Mouse (Mus musculus): Measurements from ENCODE around the gene Mtfp1. TPM values are rescaled to one million over a fixed set of nuclear protein-coding genes. Genes with fewer than 3 reads are reported as not detected.
"Not testable (repeated sequence)": the region's sequence is repeated elsewhere in the genome, so short reads cannot be mapped to it uniquely, and the experiment has no call there.

Gene Mtfp1
- polyA plus RNA-seq, 2 experiments from 2014 or later, result 1.2 to 1.8 TPM

DNA sequence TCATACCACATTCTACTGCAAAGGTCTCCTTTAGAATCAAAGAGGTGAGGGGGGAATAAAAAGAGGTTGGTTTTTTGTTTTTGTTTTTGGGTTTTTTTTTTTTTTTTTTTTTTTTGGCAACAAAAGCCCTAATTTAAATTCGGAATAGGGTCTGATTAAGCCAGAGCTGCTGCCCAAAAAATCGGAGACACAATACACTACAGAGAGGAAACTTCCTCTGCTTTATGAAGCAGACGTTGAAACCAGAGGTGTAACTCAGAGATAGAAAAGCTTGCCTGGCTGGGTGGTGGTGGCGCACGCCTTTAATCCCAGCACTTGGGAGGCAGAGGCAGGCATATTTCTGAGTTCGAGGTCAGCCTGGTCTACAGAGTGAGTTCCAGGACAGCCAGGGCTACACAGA is 19.3 kb upstream of the Mtfp1 start:
- not testable (repeated sequence) for ATAC-seq

DNA sequence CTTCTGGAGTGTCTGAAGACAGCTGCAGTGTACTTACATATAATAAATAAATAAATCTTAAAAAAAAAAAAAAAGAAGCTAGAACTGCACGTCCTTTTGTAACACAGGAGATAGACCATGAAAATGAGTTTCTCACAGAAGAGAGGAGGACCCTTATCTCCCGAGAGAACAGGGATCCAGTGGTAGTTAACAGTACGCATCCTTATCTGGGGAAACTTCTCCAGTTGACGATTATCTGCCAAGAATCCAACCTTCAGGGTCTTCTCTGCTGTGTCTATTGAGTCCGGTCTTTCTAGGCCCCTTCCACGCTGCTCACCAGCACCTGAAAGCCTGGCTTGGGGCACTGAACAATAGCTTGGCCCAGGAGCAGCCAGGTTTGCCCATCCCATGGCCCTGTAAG is 18.7 kb upstream of the Mtfp1 start:
- no peak for ATAC-seq

DNA sequence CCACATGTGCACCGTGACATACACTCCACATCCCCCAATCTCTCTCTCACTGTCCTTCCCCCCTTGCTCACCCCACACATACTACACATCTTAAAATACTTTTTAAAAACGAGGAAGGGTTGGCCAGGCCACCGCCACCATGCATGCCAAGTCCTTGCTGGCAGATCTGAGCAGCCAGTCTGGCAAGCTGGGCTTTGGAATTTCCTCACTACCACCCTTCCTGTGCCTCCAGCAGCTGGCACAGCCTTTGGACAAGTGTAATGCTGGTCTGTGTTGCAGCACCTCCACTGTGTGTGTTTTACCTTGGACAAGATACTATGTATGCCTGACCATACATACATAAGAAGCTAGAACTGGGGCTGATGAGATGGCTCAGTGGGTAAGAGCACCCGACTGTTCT is 18.3 kb upstream of the Mtfp1 start:
- ATAC-seq, result no peak

- ATAC-seq, result no peak
These were observed 17.6 kb upstream of the Mtfp1 start for GRCm38 (mm10) chr11:4112861-4113260.

GRCm38 (mm10) chr11:4112033-4112432 is 16.8 kb upstream of the Mtfp1 start:
- no peak for ATAC-seq

DNA sequence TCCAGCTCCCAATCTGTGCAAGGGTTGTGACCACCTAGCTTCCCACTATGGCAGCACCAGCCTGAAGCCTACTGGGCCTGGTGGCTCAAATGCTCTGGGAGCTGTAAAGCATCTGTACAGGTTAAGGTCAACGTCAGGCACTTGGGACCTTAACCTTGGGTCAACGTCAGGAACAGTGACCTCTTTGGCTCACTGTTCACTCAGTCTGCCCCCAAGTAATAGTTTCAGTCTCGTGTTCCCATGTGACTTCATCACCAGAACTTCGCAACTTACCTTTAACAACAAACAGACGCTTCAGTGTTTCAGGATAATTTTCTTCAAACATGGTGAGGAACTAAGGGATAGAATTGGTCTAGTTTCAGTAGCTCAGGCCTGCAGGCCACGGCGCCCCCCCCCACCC is 13.4 kb upstream of the Mtfp1 start:
- no peak for ATAC-seq

GRCm38 (mm10) chr11:4107901-4108300 is 12.7 kb upstream of the Mtfp1 start:
- not testable (repeated sequence) for ATAC-seq

GRCm38 (mm10) chr11:4105444-4105843 is 10.2 kb upstream of the Mtfp1 start:
- ATAC-seq, result no peak

GRCm38 (mm10) chr11:4104989-4105388 is 9.7 kb upstream of the Mtfp1 start:
- ATAC-seq, result no peak

GRCm38 (mm10) chr11:4103522-4103921 is 8.3 kb upstream of the Mtfp1 start:
- no peak for ATAC-seq

GRCm38 (mm10) chr11:4101851-4102250 is 6.6 kb upstream of the Mtfp1 start:
- no peak for ATAC-seq

- ATAC-seq, result no peak
These were observed 4.2 kb upstream of the Mtfp1 start for GRCm38 (mm10) chr11:4099447-4099846.

DNA sequence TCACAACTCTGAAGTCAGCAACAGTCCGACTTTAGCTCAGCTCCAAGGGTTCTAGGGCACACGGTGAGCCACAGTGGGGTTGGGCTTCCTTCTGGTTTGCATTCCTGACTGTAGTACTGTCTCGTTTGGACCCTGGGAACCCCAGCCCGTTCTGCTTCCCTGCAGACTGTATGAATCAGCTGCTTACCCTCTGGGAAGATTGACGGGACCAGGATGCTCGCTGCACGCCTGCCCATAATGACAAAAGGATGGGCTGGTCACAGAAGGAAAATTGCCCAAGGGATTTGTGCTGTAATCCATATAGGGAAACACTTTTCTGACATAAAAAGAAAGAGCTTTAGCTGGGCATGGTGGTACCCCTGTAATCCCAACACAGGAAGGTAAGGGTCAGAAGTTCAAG is 3.6 kb upstream of the Mtfp1 start:
- ATAC-seq, result no peak

- ATAC-seq, result no peak
These were observed 2.9 kb upstream of the Mtfp1 start for GRCm38 (mm10) chr11:4098120-4098519.

- ATAC-seq, result peak; percentile 3
These were observed 1.9 kb upstream of the Mtfp1 start for GRCm38 (mm10) chr11:4097091-4097621.

GRCm38 (mm10) chr11:4096054-4096984 is 1.1 kb upstream of the Mtfp1 start:
- ATAC-seq, result peak; percentile 92

DNA sequence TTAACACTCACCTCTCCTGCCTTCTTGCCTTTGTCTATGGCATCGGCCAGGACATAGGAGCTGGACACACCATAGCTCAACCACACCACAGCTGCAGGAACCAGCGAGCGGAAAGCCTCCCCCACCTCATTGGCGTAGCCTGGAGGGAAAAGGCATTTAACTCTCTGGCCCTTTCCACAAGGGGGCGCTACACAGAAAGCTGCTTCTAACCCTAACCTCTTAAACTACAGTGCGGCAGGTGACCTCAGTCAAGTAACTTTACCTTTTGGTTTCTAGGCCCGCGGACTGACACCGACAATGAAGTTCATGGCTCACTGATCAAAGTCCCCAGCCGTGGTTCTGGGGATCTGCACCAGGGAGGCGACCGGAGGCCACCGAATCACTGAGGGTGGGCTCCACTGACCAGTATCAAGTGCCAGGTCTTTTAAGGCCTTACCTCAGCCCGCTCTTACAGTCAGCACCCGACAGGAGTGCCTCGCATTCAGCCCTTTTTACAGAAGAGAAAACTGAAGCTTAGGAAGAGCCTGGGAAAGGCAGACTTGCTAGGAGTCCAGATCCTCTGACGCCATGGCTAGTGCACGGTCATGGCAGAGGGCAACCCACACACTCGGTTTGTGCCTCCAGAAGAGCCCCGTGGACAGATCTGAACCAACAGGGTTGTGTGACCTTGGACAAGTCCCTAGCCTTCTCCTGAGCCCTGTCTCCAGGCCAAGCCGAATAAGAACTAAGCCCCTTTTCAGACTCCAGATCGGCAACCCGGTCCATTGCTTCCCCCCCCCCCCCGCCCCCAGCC is 671 bp downstream of the Mtfp1 start:
- ATAC-seq, result peak; percentile 27

DNA sequence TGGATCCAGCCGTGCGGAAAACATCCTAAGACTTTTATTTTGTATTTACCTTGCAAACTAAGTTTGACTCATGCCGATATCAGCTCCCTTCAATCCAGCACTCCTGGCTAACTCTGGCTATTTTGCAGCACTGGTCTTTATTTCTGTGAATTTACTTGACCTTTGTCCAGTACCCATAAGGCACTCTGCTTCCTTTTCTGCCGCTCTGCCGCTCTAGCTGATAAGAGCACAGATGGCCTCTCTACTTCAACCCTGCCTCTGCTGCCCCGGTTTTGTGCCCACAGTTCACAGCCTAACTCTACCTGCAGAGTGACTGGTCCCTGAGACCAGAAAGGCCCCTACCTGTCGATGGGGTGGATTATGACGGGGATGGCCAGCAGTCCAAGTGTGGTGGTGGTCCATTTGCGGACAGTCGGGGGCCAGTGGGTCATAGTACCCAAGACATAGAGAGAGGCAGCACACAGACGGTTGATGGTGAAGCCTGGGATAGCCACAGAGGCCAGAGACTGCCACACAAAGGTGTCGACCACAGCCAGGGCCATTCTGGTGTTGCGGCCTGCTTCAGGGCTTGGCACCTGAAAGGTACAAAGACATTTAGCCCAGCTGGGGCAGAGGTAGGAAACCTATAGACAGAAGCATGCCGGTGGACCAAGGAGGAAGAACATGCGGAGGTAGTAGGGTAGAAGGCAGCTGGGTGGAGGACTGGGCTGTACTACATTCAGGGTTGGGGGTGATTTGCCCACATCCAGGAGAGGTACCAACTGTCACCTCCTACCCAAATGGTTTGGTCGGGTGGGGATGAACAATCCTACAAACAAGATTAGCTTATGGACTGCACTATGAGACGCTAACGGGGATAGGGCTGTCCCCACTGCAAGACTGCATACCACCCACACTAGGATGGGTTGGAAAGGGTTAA is 1.5 kb downstream of the Mtfp1 start:
- no peak for ATAC-seq

DNA sequence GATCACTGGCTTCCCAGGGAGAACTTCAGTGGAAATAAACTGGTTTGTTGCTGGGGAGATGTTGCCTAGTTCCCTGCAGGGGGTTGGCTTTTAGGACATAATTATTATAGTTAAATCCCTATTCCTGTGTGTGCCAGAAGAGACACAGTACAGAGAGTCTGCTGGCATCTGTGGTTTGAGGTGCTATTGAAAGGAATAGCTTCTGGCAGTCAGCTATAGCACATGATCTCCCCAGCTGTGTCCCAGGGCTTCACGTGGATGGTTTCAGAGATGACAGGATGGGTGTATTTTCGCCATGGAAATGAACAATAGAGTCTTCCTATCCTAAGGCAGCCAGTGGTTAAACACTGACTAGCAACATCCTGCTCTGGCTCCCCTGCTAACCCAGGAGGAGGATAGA is 8.0 kb downstream of the Mtfp1 start:
- no peak for ATAC-seq

DNA sequence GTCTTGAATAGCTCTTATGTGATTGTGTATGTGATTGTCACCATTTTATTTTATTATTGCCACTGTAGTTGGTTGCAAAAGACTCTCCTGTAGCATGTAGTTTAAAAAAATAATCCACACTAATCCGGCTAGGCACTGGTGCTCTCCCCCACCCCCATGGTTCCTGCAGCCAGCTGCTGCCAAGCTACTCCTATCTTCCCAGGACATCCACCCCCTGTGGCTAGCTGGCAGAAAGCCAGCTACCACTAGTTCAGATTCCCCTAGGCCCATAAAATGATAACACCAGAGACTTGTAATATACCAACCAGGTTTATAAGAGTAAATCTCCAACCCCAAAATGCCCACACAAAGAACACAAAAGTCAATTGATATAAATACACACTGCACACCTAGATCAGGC is 9.0 kb downstream of the Mtfp1 start:
- no peak for ATAC-seq

DNA sequence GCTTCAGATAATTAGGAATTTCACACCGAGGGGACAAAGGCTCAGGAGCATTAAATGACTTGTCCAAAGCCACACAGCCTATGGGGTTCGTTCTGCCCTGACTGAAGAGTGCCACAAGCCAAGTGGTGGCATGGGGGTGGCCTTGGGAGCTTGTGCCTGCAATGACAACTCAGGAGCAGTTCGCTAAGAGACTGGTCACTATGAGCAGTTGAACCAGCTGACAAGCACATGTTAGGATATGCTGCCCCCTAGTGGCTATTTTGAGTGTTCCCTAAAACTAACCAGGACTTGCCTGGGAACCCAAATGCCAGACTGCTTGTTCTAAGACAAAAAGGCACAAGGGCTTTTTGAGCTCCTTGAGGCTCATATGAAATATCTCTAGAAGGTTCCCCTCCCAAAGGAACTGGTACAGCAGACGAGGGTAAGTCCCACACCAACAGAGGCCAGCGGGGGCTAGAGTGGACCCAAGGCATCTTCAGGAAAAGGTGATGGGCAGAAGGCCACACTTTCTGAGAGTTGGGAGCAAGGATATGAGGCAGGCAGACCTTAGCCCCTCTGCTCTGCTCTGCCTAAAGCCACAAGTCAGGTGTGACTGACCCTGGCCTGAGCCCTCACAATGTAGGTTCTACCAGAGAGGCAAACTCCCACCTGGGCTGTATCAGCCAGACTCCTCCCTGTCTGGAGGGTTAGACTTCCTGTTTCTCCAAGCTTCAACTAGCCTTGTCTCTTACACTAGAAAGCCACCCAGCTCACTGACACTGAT is 11.7 kb downstream of the Mtfp1 start:
- ATAC-seq, result no peak

DNA sequence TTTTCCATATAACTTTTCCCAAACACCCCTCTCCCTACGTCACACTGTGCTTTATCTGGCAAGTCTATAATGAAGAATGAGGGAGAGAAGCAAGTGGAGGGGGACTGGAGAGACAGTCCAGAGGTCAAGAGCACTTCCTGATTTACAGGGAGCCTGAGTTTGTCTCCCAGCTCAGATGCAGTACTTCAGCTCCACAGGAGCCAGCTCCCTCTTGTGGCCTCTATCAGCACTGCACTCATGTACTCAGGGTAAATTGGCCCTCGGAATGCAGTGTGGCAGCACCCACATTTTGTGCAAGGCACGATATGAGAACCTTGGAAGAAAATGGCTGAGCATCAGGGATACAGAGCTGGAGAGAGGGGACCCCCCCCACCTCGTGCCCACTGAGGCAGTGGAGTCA is 15.0 kb downstream of the Mtfp1 start:
- ATAC-seq, result peak; percentile 57
